ENCODE assay signal across 28 mouse cellular contexts in genomic region chr14:28418497-28418896, GRCm38 (mm10).
DNase-seq lines count a peak whose midpoint lies in the region; ATAC-seq lines count a peak whose summit lies in the region.
"Had no signal": no experiment of that assay in that cellular context is flagged by ENCODE, and none has a peak within 500 bp of the region (broad histone marks: within the 10 kb centered on the region; RNA-seq: fewer than 3 reads in every experiment).

No protein-coding gene starts in this region.

- no peak overlapping the region for H3K9ac ChIP-seq in forebrain, embryonic 14.5 days (ENCODE audit: low read length)
- no peak overlapping the region for H3K9ac ChIP-seq in forebrain, embryonic 12.5 days
- no peak overlapping the region for H3K9ac ChIP-seq in intestine, embryonic 14.5 days (ENCODE audit: low read length)
- no peak overlapping the region for H3K9ac ChIP-seq in intestine, embryonic 15.5 days
- H3K9ac ChIP-seq in embryonic facial prominence, embryonic 12.5 days, result no peak overlapping the region
- H3K9ac ChIP-seq in limb, embryonic 12.5 days (replicated peaks), result no peak overlapping the region
- H3K9ac ChIP-seq: forebrain, embryonic 13.5 days; hindbrain, embryonic 13.5 days; lung, embryonic 15.5 days; midbrain, embryonic 12.5 days; stomach, embryonic 15.5 days had no signal

- DNase-seq in forebrain, embryonic 14.5 days (ENCODE audit: low spot score), result peak; percentile 27
- DNase-seq in intestine, embryonic 14.5 days (ENCODE audit: low spot score), result peak; percentile 43
- DNase-seq in adipocyte (ENCODE audit: low spot score), result no peak
- DNase-seq in thymus, adult 18-20 months, result no peak
- DNase-seq: adrenal gland, postnatal 14 days; cerebellum, adult 11-12 months; cerebellum, postnatal 14 days; gastrocnemius, postnatal 10 days; heart, postnatal 4 days; kidney, adult 2 months; kidney, postnatal 36 days; lung, postnatal 36 days; right cerebral cortex, postnatal 25 days; thymus, postnatal 14 days had no signal

- 81% methylated on average over 4 of the region's 4 CpGs for WGBS in forebrain, embryonic 14.5 days
- WGBS in forebrain, embryonic 12.5 days, result 82% methylated on average over 4 of the region's 4 CpGs
- 71% methylated on average over 4 of the region's 4 CpGs for WGBS in intestine, embryonic 14.5 days
- WGBS in intestine, embryonic 15.5 days, result 79% methylated on average over 4 of the region's 4 CpGs
- WGBS in embryonic facial prominence, embryonic 12.5 days, result 32% methylated on average over 4 of the region's 4 CpGs
- 5% methylated on average over 4 of the region's 4 CpGs for WGBS in limb, embryonic 12.5 days

- H3K27me3 ChIP-seq in forebrain, embryonic 14.5 days (replicated peaks; ENCODE audit: control insufficient read depth, insufficient read depth, low read length), result no peaks in the 10 kb centered on the region
- 0 out of 2 replicates have a peak, but pooled peaks cover 4% of the 10 kb centered on the region for H3K27me3 ChIP-seq in forebrain, embryonic 12.5 days
- no peaks in the 10 kb centered on the region for H3K27me3 ChIP-seq in intestine, embryonic 14.5 days (replicated peaks; ENCODE audit: control insufficient read depth, insufficient read depth, low read length)
- no peaks in the 10 kb centered on the region for H3K27me3 ChIP-seq in intestine, embryonic 15.5 days (replicated peaks)
- H3K27me3 ChIP-seq in embryonic facial prominence, embryonic 12.5 days, result no peaks in the 10 kb centered on the region
- no peaks in the 10 kb centered on the region; the same call in 1 of the 2 replicates for H3K27me3 ChIP-seq in limb, embryonic 12.5 days
- H3K27me3 ChIP-seq: forebrain, embryonic 13.5 days; lung, embryonic 15.5 days; stomach, embryonic 15.5 days had no signal

- H3K4me3 ChIP-seq in forebrain, embryonic 14.5 days (ENCODE audit: low read depth, low read length), result no peak overlapping the region
- no peak overlapping the region for H3K4me3 ChIP-seq in forebrain, embryonic 12.5 days (replicated peaks)
- H3K4me3 ChIP-seq in intestine, embryonic 14.5 days (ENCODE audit: low read depth, low read length), result no peak overlapping the region
- H3K4me3 ChIP-seq in intestine, embryonic 15.5 days (replicated peaks), result no peak overlapping the region
- no peak overlapping the region for H3K4me3 ChIP-seq in embryonic facial prominence, embryonic 12.5 days
- H3K4me3 ChIP-seq in limb, embryonic 12.5 days (replicated peaks), result no peak overlapping the region
- H3K4me3 ChIP-seq: erythroblast, embryonic 14.5 days; forebrain, embryonic 13.5 days; hindbrain, embryonic 13.5 days; layer of hippocampus, adult 2 months; lung, embryonic 15.5 days; midbrain, embryonic 12.5 days; stomach, embryonic 15.5 days had no signal

- H3K36me3 ChIP-seq in forebrain, embryonic 14.5 days (ENCODE audit: control insufficient read depth, insufficient read depth, low read length), result no peaks in the 10 kb centered on the region
- no peaks in the 10 kb centered on the region for H3K36me3 ChIP-seq in forebrain, embryonic 12.5 days (replicated peaks)
- no peaks in the 10 kb centered on the region for H3K36me3 ChIP-seq in intestine, embryonic 14.5 days (ENCODE audit: control insufficient read depth, insufficient read depth, low read length)
- no peaks in the 10 kb centered on the region for H3K36me3 ChIP-seq in intestine, embryonic 15.5 days
- no peaks in the 10 kb centered on the region for H3K36me3 ChIP-seq in embryonic facial prominence, embryonic 12.5 days
- H3K36me3 ChIP-seq in limb, embryonic 12.5 days, result no peaks in the 10 kb centered on the region
- H3K36me3 ChIP-seq: G1E; hindbrain, embryonic 13.5 days; lung, embryonic 15.5 days; midbrain, embryonic 12.5 days; stomach, embryonic 15.5 days had no signal

- no peak overlapping the region for H3K4me2 ChIP-seq in forebrain, embryonic 14.5 days (ENCODE audit: low read length)
- no peak overlapping the region for H3K4me2 ChIP-seq in forebrain, embryonic 12.5 days
- no peak overlapping the region for H3K4me2 ChIP-seq in intestine, embryonic 14.5 days (ENCODE audit: low read length)
- no peak overlapping the region for H3K4me2 ChIP-seq in intestine, embryonic 15.5 days (replicated peaks)
- 0 out of 2 replicates have a peak overlapping the region, but pooled peaks have one; percentile 3 for H3K4me2 ChIP-seq in embryonic facial prominence, embryonic 12.5 days (replicated peaks)
- peak overlapping the region; percentile 20; the same call in 1 of the 2 replicates for H3K4me2 ChIP-seq in limb, embryonic 12.5 days
- H3K4me2 ChIP-seq: forebrain, embryonic 13.5 days; heart, embryonic 11.5 days; hindbrain, embryonic 13.5 days; lung, embryonic 15.5 days; midbrain, embryonic 12.5 days; stomach, embryonic 15.5 days had no signal

- H3K9me3 ChIP-seq in forebrain, embryonic 14.5 days (replicated peaks; ENCODE audit: control insufficient read depth, low read length), result no peaks in the 10 kb centered on the region
- no peaks in the 10 kb centered on the region for H3K9me3 ChIP-seq in forebrain, embryonic 12.5 days
- H3K9me3 ChIP-seq in intestine, embryonic 14.5 days (ENCODE audit: control insufficient read depth, low read length), result no peaks in the 10 kb centered on the region
- H3K9me3 ChIP-seq in intestine, embryonic 15.5 days, result no peaks in the 10 kb centered on the region
- no peaks in the 10 kb centered on the region for H3K9me3 ChIP-seq in embryonic facial prominence, embryonic 12.5 days
- no peaks in the 10 kb centered on the region for H3K9me3 ChIP-seq in limb, embryonic 12.5 days
- H3K9me3 ChIP-seq: forebrain, embryonic 13.5 days; hindbrain, embryonic 13.5 days; lung, embryonic 15.5 days; midbrain, embryonic 12.5 days; stomach, embryonic 15.5 days had no signal

- H3K27ac ChIP-seq in forebrain, embryonic 14.5 days (ENCODE audit: low read depth, low read length), result no peak overlapping the region
- H3K27ac ChIP-seq in forebrain, embryonic 12.5 days, result no peak overlapping the region
- H3K27ac ChIP-seq in intestine, embryonic 14.5 days (ENCODE audit: low read depth), result no peak overlapping the region
- H3K27ac ChIP-seq in intestine, embryonic 15.5 days, result no peak overlapping the region
- H3K27ac ChIP-seq in embryonic facial prominence, embryonic 12.5 days, result 0 out of 2 replicates have a peak overlapping the region, but pooled peaks have one; percentile 51
- no peak overlapping the region for H3K27ac ChIP-seq in limb, embryonic 12.5 days
- H3K27ac ChIP-seq: forebrain, embryonic 13.5 days; hindbrain, embryonic 13.5 days; lung, embryonic 15.5 days; midbrain, embryonic 12.5 days; stomach, embryonic 15.5 days had no signal

- ATAC-seq in forebrain, embryonic 14.5 days, result no peak
- ATAC-seq in forebrain, embryonic 12.5 days (ENCODE audit: low FRiP score), result no peak
- no peak for ATAC-seq in intestine, embryonic 14.5 days (replicated peaks; ENCODE audit: low FRiP score, low TSS enrichment, low read depth)
- ATAC-seq in intestine, embryonic 15.5 days, result no peak
- no peak for ATAC-seq in embryonic facial prominence, embryonic 12.5 days (ENCODE audit: insufficient number of reproducible peaks, insufficient read depth, low FRiP score, low TSS enrichment)
- peak; percentile 17; the same call in 1 of the 2 replicates for ATAC-seq in limb, embryonic 12.5 days (ENCODE audit: insufficient number of reproducible peaks, insufficient read depth, low FRiP score, low TSS enrichment, low read depth)
- ATAC-seq: forebrain, embryonic 13.5 days; inflammation-experienced regulatory T-cells, adult 6 months had no signal

- peaks cover 12% of the 10 kb centered on the region for H3K4me1 ChIP-seq in forebrain, embryonic 14.5 days (ENCODE audit: control insufficient read depth, insufficient read depth, low read length)
- peaks cover 18% of the 10 kb centered on the region for H3K4me1 ChIP-seq in forebrain, embryonic 12.5 days
- peaks cover 13% of the 10 kb centered on the region for H3K4me1 ChIP-seq in intestine, embryonic 14.5 days (replicated peaks; ENCODE audit: control insufficient read depth, insufficient read depth, low read length)
- peaks cover 18% of the 10 kb centered on the region; the same call in 1 of the 2 replicates for H3K4me1 ChIP-seq in intestine, embryonic 15.5 days (replicated peaks)
- peaks cover 23% of the 10 kb centered on the region; the same call in 1 of the 2 replicates for H3K4me1 ChIP-seq in embryonic facial prominence, embryonic 12.5 days
- H3K4me1 ChIP-seq in limb, embryonic 12.5 days (replicated peaks), result peaks cover 49% of the 10 kb centered on the region

Comparison
In these comparisons a context has a peak if more than half of its experiments do, and no peak if none do; other contexts are left out.
1. DNase-seq: peak in forebrain, embryonic 14.5 days (single experiment) and intestine, embryonic 14.5 days (single experiment); none in adipocyte (single experiment) and thymus, adult 18-20 months (0 of 2).
2. H3K4me2 ChIP-seq: peak in embryonic facial prominence, embryonic 12.5 days (single experiment) and limb, embryonic 12.5 days (single experiment); none in forebrain, embryonic 14.5 days (single experiment), forebrain, embryonic 12.5 days (single experiment), intestine, embryonic 14.5 days (single experiment) and intestine, embryonic 15.5 days (single experiment).